25 mouse cellular contexts compared by ENCODE assay signal in the genomic region with DNA sequence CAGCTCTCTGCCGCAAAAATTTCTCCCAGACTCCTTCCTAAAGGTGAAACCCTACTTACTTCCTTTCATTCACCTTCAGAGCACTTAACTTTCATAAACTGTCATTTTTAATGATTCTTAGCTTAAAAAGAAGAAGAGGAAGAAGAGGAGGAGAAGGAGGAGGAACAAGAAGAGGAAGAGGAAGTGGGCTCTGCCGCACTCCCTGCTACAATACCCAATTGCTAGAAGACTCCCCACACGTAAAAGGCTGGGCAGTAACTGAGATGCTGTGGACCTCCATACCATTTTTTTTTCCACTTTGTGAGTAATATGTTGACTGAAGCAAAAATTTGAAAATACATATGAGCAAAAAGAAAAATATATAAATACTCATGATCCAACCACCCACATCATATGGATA. TPM values are rescaled to one million over a fixed set of nuclear protein-coding genes. Genes with fewer than 3 reads are reported as not detected.
DNase-seq lines count a peak whose midpoint lies in the region; ATAC-seq and TF ChIP-seq lines count a peak whose summit lies in the region.
"Had no signal": no experiment of that assay in that cellular context is flagged by ENCODE, and none has a peak within 500 bp of the region (broad histone marks: within the 10 kb centered on the region; RNA-seq: fewer than 3 reads in every experiment).

No protein-coding gene starts in this region.

- intact Hi-C loops in heart, postnatal 36 days (cut with DNase I), result no loop called here
- intact Hi-C loops in left cerebral cortex, adult 2 months (cut with DNase I), result no loop called here

- DNase-seq in heart, adult 11 months, result peak; percentile 71
- DNase-seq in heart, postnatal 36 days, result no peak
- peak; percentile 60 for DNase-seq in A20 (ENCODE audit: low read depth, low spot score)
- no peak for DNase-seq in left cerebral cortex, adult 2 months (ENCODE audit: extremely low spot score in 1 of 2, low spot score in 2 of 2)
- no peak for DNase-seq in natural killer cell, adult 2 months (ENCODE audit: low spot score in 2 of 2)
- no peak for DNase-seq in urinary bladder, postnatal 10 days (ENCODE audit: low spot score)
- DNase-seq: adrenal gland, adult 8-10 months; cerebellum, adult 9-11 months; forebrain, postnatal 0 days; gastrocnemius, postnatal 14 days; heart, adult 2 months; heart, postnatal 14 days; kidney, adult 11 months; lung, adult 18-20 months; lung, postnatal 14 days; right cerebral cortex, postnatal 14 days had no signal

- H3K4me1 ChIP-seq in bone marrow, adult 2 months (ENCODE audit: control insufficient read depth, insufficient read depth, low read length), result peaks cover 15% of the 10 kb centered on the region

- TF ChIP-seq CTCF in bone marrow, adult 2 months (IDR thresholded peaks at IDR 0.05; ENCODE audit: control insufficient read depth, insufficient read depth, low read length), result no peak
- no peak for TF ChIP-seq CTCF in left cerebral cortex, adult 2 months (IDR thresholded peaks at IDR 0.05)

- ATAC-seq in megakaryocyte, adult 5-6 weeks (ENCODE audit: poor library complexity, severe bottlenecking), result peak; percentile 51
- ATAC-seq: activated CD4-positive, CD25-positive, alpha-beta regulatory T cell, adult 4 months; CD4-positive, CD25-positive, alpha-beta regulatory T cell, adult 4 months; forebrain, postnatal 0 days; midbrain, embryonic 16.5 days had no signal

- H3K27ac ChIP-seq in bone marrow, adult 2 months (ENCODE audit: control insufficient read depth, insufficient read depth, low read depth, low read length, poor library complexity), result peak overlapping the region; percentile 34; the same call in 1 of the 2 replicates
- H3K27ac ChIP-seq in left cerebral cortex, adult 2 months, result no peak overlapping the region
- H3K27ac ChIP-seq: heart, adult 2 months; heart, embryonic 13.5 days; hindbrain, embryonic 13.5 days; kidney, postnatal 0 days; neural tube, embryonic 15.5 days had no signal

- 4% methylated on average over 3 of the region's 3 CpGs for WGBS in bone marrow, adult 2 months

- no peak for TF ChIP-seq POLR2A in bone marrow, adult 2 months (IDR thresholded peaks at IDR 0.05; ENCODE audit: borderline replicate concordance, control insufficient read depth, low read depth, low read length)

- no peak overlapping the region for H3K4me3 ChIP-seq in bone marrow, adult 2 months (replicated peaks; ENCODE audit: control insufficient read depth, low read depth, low read length)
- H3K4me3 ChIP-seq in left cerebral cortex, adult 2 months, result no peak overlapping the region
- H3K4me3 ChIP-seq: heart, adult 2 months; heart, embryonic 13.5 days; hindbrain, embryonic 13.5 days; neural tube, embryonic 15.5 days had no signal

RNA-seq across cellular contexts. Expression of a gene that starts 57.1 kb away (rescaled TPM):
- total RNA-seq in heart, postnatal 36 days (2021), result 10 to 100 TPM; 22.9 to 25.8 TPM
- polyA plus RNA-seq in bone marrow, adult 2 months (2011; ENCODE audit: insufficient read depth, insufficient read length, low replicate concordance, missing spikeins), result 32.8 and 51.2 TPM in 2 replicates
- total RNA-seq in megakaryocyte, adult 5-6 weeks (2015), result 730 and 796 TPM in 2 replicates
- 481 and 508 TPM in 2 replicates for total RNA-seq in megakaryocyte, adult 5-6 weeks (2017)
- 100 to 1,000 TPM; 168 to 189 TPM for total RNA-seq in left cerebral cortex, adult 2 months (2021)

Comparison
In these comparisons a context has a peak if more than half of its experiments do, and no peak if none do; other contexts are left out.
1. DNase-seq: peak in heart, adult 11 months (single experiment) and A20 (single experiment); none in heart, postnatal 36 days (0 of 2), left cerebral cortex, adult 2 months (0 of 2), natural killer cell, adult 2 months (0 of 2) and urinary bladder, postnatal 10 days (single experiment).
2. RNA of a gene that starts 57.1 kb away (total RNA-seq): 481 to 796 TPM in megakaryocyte, adult 5-6 weeks and 168 to 189 TPM in left cerebral cortex, adult 2 months; 22.9 to 25.8 TPM in heart, postnatal 36 days; every median in the first group is over 4 times any median in the second.